Mouse (Mus musculus) erythroblast, embryonic 14.5 days (primary cell): Measurements from ENCODE around the gene Slc13a5.

Source experiments
- GATA1 ChIP-seq: IDR thresholded peaks from 2 replicates; pipeline ENCODE4 v1.6.1; 2012; ENCODE audit warnings: low read length, inconsistent platforms, mixed read lengths
- TAL1 ChIP-seq: IDR thresholded peaks from 3 replicates; pipeline ENCODE4 v1.6.1; 2012; ENCODE audit warnings: low read length, inconsistent platforms, mixed read lengths

- TF ChIP-seq GATA1 (no peak), TAL1 (no peak)
These were observed 10.6 kb downstream of the Slc13a5 start for GRCm38 (mm10) chr11:72256441-72256840.
